Mouse (Mus musculus): ENCODE measurements around the gene Get4. TPM values are rescaled to one million over a fixed set of nuclear protein-coding genes. Genes with fewer than 3 reads are reported as not detected.
A peak's percentile ranks its signal among the peaks of the same experiment; 100 is the strongest.

Gene Get4
- total RNA-seq, 2 experiments from 2014 or later = 44.8 to 48.9 TPM

DNA sequence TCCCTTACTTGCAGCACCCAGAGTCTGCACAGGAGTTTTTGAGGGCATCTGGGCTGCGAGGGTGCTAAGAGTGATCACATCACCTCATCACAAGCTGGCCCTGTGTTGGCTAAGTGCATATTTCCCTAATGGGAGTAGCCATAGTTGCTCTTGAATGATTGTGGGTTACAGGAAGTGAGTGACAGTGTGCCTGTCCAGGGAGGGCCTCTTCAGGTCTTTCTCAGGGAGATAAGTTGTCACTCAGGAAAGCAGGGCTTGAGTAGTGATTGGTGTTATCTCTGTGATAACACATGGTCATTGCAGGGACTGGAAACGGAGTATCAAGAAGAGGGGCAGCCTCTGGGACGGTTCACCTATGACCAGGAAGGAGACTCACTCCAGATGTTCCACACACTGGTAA is 4.4 kb upstream of the Get4 start:
- intact Hi-C loops (cut with DNase I) = no loop called here
- Histone ChIP-seq H3K4me3 (no peak overlapping the region), H3K27ac (no peak overlapping the region)
- no peak for TF ChIP-seq CTCF (IDR thresholded peaks at IDR 0.05)
- DNase-seq (ENCODE audit: extremely low spot score in 1 of 2, low spot score in 2 of 2) = no peak

DNA sequence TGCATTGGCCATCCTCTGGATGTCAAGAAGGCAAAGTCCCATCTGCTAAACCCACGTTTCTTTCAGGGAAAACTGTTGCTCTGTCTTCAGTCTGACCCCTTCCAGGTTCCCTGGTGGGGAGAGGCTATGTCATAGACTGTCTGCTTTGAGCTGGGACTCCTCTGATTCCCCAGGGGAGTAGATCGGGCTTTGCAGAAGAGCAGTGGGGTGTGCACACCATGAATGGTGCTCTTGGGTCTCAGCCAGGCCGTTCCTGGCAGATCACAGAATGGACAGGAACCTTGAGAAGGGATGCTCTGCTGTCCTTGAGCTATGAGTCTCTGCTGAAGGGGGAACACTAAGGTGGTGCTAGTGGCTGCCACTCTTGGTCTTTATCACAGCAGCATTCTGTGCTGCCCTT is 3.3 kb upstream of the Get4 start:
- TF ChIP-seq CTCF (IDR thresholded peaks at IDR 0.05) = no peak
- intact Hi-C loops (cut with DNase I) = no loop called here
- Histone ChIP-seq H3K27ac (no peak overlapping the region), H3K4me3 (no peak overlapping the region)
- DNase-seq (ENCODE audit: extremely low spot score in 1 of 2, low spot score in 2 of 2) = no peak

DNA sequence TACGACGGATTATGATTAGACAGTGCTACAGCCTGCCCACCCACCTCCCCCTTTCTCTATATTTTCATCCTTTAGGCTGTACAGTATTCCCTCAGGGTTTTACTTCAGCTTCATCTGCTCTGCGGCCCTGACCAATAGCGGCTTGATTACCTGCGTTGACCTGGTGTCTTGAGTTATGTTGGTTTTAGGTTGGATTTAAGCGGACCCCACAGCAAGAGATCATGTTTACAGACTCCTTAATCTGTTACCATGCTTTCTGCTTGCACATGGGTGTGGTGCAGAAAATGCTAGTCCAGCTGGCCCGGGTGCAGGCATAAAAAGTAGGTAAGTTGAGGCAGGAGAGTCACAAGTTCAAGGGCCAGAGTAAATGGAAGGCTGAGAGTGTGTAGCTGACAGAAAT is 845 bp upstream of the Get4 start:
- H3K27ac ChIP-seq = peak overlapping the region; percentile 91
- H3K4me3 ChIP-seq = no peak overlapping the region; the same call in 1 of the 2 replicates
- no peak for TF ChIP-seq CTCF (IDR thresholded peaks at IDR 0.05)
- DNase-seq (ENCODE audit: extremely low spot score in 1 of 2, low spot score in 2 of 2) = no peak
- intact Hi-C loops (cut with DNase I) = no loop called here

DNA sequence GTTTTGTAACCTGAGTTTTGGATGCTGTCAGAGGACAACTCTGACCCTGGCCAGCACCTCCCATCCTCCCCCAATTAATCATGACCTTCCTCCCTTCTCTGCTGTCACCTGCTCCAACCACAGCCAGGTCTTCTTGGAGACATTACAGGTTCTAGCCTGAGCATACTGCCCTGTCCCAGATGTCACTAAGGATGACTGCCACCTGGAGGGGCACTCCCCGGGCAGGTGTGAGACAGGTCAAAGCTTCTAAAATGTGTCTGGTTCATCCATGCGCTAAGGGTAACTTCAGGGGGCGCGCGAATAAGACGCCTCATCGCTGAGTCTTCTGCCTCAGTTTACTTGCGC is 416 bp upstream of the Get4 start:
- intact Hi-C loops (cut with DNase I) = loop anchor here (2.0 kb wide), 2 partner anchors 51 to 73 kb away; partner anchors contain the start of genes Adap1 and Sun1
- Histone ChIP-seq H3K4me3 (peak overlapping the region; percentile 92), H3K27ac (peak overlapping the region; percentile 91)
- DNase-seq (ENCODE audit: extremely low spot score in 1 of 2, low spot score in 2 of 2) = no peak
- no peak for TF ChIP-seq CTCF (IDR thresholded peaks at IDR 0.05)

- no peak for TF ChIP-seq CTCF (IDR thresholded peaks at IDR 0.05)
- intact Hi-C loops (cut with DNase I) = loop anchor here (2.0 kb wide), 2 partner anchors 52 to 72 kb away; partner anchors contain the start of genes Adap1 and Sun1
- peak overlapping the region; percentile 96 for H3K27ac ChIP-seq
- H3K4me3 ChIP-seq = peak overlapping the region; percentile 92
- no peak for DNase-seq (ENCODE audit: extremely low spot score in 1 of 2, low spot score in 2 of 2)
Observed at GRCm38 (mm10) chr5:139252910-139253245, 754 bp downstream of the Get4 start.

GRCm38 (mm10) chr5:139253301-139253741 is 1.2 kb downstream of the Get4 start:
- Histone ChIP-seq H3K4me3 (peak overlapping the region; percentile 92), H3K27ac (peak overlapping the region; percentile 96)
- no peak for DNase-seq (ENCODE audit: extremely low spot score in 1 of 2, low spot score in 2 of 2)
- intact Hi-C loops (cut with DNase I) = loop anchor here (2.0 kb wide), 2 partner anchors 53 to 71 kb away; partner anchors contain the start of genes Adap1 and Sun1
- TF ChIP-seq CTCF (IDR thresholded peaks at IDR 0.05) = no peak

DNA sequence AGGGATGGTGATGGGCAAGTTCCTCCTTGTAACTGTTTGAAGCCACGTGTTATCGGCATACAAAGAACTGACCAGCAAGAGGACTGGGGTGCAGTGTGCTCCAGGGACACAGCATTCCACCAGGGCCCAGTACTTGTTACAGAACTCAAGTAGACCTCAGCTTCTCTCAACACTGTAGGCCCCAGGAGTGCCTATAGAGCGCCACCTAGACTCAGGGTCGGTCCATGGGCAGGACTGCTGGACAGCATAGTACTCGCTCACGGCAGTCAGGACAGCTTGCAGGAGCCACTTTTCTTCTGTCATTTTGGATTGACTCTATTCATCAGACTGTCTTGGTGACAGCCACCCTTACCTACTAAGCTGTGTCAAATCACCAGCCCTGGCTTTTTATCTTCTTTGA is 2.8 kb downstream of the Get4 start:
- Histone ChIP-seq H3K4me3 (no peak overlapping the region), H3K27ac (no peak overlapping the region)
- intact Hi-C loops (cut with DNase I) = no loop called here
- DNase-seq (ENCODE audit: extremely low spot score in 1 of 2, low spot score in 2 of 2) = no peak
- TF ChIP-seq CTCF (IDR thresholded peaks at IDR 0.05) = no peak

DNA sequence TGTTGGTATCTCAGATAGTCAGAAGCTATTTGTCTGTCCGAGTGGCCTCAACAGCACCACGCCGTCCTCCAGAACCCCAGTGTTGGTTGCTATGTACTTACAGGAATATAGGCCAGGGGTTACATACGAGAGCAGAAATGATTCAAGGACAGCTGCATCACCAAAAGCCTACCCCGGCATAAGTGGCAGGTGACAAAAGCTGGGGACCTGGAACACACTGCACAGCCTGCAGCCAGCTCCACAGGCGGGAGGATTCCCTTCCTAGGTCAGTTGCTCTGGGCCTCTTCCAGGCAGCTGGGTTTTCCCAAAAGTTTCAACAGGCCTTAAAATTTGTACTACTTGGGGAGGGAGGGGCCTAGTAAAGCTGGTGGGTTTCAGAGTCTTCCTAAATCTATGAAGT is 3.7 kb downstream of the Get4 start:
- TF ChIP-seq CTCF (IDR thresholded peaks at IDR 0.05) = no peak
- no peak for DNase-seq (ENCODE audit: extremely low spot score in 1 of 2, low spot score in 2 of 2)
- intact Hi-C loops (cut with DNase I) = no loop called here
- no peak overlapping the region for H3K4me3 ChIP-seq
- no peak overlapping the region for H3K27ac ChIP-seq

DNA sequence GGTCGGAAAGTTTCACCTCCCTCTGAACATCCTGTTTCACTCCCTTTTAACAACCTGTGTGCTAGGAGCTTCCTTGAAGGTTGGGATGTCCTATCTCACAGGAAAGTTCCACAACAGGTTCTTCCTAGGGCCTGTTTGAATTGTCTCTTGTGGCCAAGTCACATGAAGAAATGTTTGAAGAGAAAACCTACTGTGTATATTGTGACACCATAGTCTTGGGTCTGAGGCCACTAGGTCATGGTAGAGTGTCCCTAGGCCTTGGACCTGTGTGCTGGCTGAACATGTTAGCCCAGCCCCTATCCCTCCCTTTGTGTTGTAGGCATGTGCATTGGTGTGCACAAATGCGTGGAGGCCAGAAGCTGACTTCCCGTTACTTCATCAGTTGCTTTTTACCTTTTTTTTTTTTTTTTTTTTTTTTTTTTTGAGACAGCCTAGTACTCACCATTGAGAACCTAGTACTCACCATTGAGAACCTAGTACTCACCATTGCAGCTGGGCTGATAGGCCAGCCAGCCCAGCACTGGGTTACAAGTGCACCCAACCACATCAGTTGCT is 4.2 kb downstream of the Get4 start:
- no peak for TF ChIP-seq CTCF (IDR thresholded peaks at IDR 0.05)
- H3K4me3 ChIP-seq = no peak overlapping the region
- H3K27ac ChIP-seq = no peak overlapping the region
- intact Hi-C loops (cut with DNase I) = no loop called here
- DNase-seq (ENCODE audit: extremely low spot score in 1 of 2, low spot score in 2 of 2) = no peak

- DNase-seq (ENCODE audit: extremely low spot score in 1 of 2, low spot score in 2 of 2) = no peak
- H3K4me3 ChIP-seq = no peak overlapping the region
- intact Hi-C loops (cut with DNase I) = no loop called here
- TF ChIP-seq CTCF (IDR thresholded peaks at IDR 0.05) = no peak
- H3K27ac ChIP-seq = no peak overlapping the region
Observed at GRCm38 (mm10) chr5:139257265-139257664, 5.1 kb downstream of the Get4 start.

DNA sequence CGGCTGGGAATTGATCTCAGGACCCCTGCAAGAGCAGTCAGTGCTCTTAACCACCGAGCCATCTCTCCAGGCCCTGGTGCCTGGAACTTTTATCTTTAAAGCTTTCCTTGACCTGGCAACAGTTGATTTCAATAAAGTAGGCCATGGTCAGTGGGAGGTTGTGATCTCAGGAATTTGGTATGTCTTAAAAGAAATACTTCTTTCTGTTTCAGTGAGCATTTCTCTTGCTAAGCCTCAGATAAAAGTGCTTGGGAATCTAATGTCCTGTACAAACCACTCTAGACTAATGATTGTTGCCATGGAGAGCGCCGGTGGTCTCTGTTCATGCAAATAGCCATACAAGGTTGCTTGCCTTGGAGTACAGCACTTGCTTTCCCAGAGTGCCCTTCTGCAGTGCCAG is 5.7 kb downstream of the Get4 start:
- no peak for DNase-seq (ENCODE audit: extremely low spot score in 1 of 2, low spot score in 2 of 2)
- no peak overlapping the region for H3K27ac ChIP-seq
- intact Hi-C loops (cut with DNase I) = no loop called here
- no peak overlapping the region for H3K4me3 ChIP-seq
- TF ChIP-seq CTCF (IDR thresholded peaks at IDR 0.05) = no peak

GRCm38 (mm10) chr5:139258371-139259035 is 6.4 kb downstream of the Get4 start:
- DNase-seq (ENCODE audit: extremely low spot score in 1 of 2, low spot score in 2 of 2) = no peak
- H3K4me3 ChIP-seq = no peak overlapping the region
- intact Hi-C loops (cut with DNase I) = no loop called here
- TF ChIP-seq CTCF (IDR thresholded peaks at IDR 0.05) = no peak
- no peak overlapping the region for H3K27ac ChIP-seq

DNA sequence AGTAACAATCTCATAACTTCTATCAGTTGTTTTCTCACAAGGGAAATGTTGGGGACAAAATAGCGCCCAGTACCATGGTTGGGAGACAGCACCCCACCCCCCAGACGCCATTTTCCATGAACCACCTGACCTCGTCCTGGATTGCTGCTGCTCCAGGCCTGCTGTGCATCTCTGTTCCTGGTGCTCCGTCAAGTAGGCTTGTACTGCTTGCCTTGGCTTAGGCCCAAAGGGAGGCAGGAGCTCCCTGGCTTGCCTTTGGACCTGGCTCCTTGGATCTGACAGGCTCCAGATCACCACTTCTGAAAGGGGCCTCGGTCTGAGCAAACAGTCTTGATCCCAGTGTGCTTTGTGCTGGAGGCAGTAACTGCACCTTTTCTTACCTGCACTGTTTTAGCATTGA is 7.7 kb downstream of the Get4 start:
- H3K27ac ChIP-seq = no peak overlapping the region
- intact Hi-C loops (cut with DNase I) = no loop called here
- no peak overlapping the region for H3K4me3 ChIP-seq
- no peak for DNase-seq (ENCODE audit: extremely low spot score in 1 of 2, low spot score in 2 of 2)
- no peak for TF ChIP-seq CTCF (IDR thresholded peaks at IDR 0.05)

All from left cerebral cortex, adult 2 months (tissue).